Mouse (Mus musculus): Measurements from ENCODE around the gene Sult1a1. TPM values are rescaled to one million over a fixed set of nuclear protein-coding genes. Genes with fewer than 3 reads are reported as not detected.
A peak's percentile ranks its signal among the peaks of the same experiment; 100 is the strongest.

Gene Sult1a1
- polyA plus RNA-seq, 1 experiment from 2014 or later, result 58.4 TPM

- ATAC-seq, result no peak
- WGBS, result 74% methylated on average over 3 of the region's 3 CpGs
- no peak for TF ChIP-seq CTCF (IDR thresholded peaks at IDR 0.05)
- TF ChIP-seq EP300 (IDR thresholded peaks at IDR 0.05), result no peak
- Histone ChIP-seq H3K4me1 (ENCODE audit: insufficient read depth, low read depth, low read length) (no peaks in the 10 kb centered on the region), H3K36me3 (ENCODE audit: insufficient read depth, low read length) (no peaks in the 10 kb centered on the region), H3K9ac (replicated peaks; ENCODE audit: low read depth) (no peak overlapping the region), H3K4me2 (replicated peaks; ENCODE audit: low read depth, low read length) (no peak overlapping the region), H3K27ac (ENCODE audit: low read length) (no peak overlapping the region), H3K9me3 (ENCODE audit: low read length) (no peaks in the 10 kb centered on the region), H3K4me3 (ENCODE audit: low read depth, low read length) (no peak overlapping the region), H3K27me3 (replicated peaks; ENCODE audit: insufficient read depth, low read length) (no peaks in the 10 kb centered on the region)
- DNase-seq (ENCODE audit: low spot score), result no peak
These were observed 35.7 kb upstream of the Sult1a1 start for GRCm38 (mm10) chr7:126711910-126712309.

DNA sequence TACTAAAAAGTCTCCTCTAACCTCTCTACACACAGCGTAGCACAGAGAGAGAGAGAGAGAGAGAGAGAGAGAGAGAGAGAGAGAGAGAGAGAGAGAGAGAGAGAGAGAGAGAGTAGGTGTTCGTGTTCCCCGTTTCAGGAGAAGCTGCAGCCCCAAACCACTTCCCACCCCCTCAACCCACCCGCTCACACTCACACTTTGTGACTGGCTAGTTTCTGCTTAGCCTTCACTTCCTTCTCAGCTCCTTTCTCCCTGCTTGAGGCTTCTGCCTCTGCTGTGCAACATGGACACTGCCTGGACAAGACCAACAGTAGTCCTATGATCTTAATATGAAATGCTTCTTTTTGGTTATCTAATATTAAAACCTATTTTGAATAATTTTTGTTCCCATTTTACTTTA, 34.0 kb upstream of the Sult1a1 start:
- Histone ChIP-seq H3K9ac (replicated peaks; ENCODE audit: low read depth) (no peak overlapping the region), H3K4me2 (replicated peaks; ENCODE audit: low read depth, low read length) (no peak overlapping the region), H3K4me1 (ENCODE audit: insufficient read depth, low read depth, low read length) (no peaks in the 10 kb centered on the region; the same call in 1 of the 2 replicates), H3K27me3 (replicated peaks; ENCODE audit: insufficient read depth, low read length) (no peaks in the 10 kb centered on the region), H3K9me3 (ENCODE audit: low read length) (no peaks in the 10 kb centered on the region), H3K4me3 (ENCODE audit: low read depth, low read length) (no peak overlapping the region), H3K36me3 (ENCODE audit: insufficient read depth, low read length) (no peaks in the 10 kb centered on the region), H3K27ac (ENCODE audit: low read length) (no peak overlapping the region)
- ATAC-seq (no peak), DNase-seq (ENCODE audit: low spot score) (no peak)
- WGBS, result 60% methylated on average over 4 of the region's 4 CpGs
- TF ChIP-seq CTCF (IDR thresholded peaks at IDR 0.05) (no peak), EP300 (IDR thresholded peaks at IDR 0.05) (no peak)

DNA sequence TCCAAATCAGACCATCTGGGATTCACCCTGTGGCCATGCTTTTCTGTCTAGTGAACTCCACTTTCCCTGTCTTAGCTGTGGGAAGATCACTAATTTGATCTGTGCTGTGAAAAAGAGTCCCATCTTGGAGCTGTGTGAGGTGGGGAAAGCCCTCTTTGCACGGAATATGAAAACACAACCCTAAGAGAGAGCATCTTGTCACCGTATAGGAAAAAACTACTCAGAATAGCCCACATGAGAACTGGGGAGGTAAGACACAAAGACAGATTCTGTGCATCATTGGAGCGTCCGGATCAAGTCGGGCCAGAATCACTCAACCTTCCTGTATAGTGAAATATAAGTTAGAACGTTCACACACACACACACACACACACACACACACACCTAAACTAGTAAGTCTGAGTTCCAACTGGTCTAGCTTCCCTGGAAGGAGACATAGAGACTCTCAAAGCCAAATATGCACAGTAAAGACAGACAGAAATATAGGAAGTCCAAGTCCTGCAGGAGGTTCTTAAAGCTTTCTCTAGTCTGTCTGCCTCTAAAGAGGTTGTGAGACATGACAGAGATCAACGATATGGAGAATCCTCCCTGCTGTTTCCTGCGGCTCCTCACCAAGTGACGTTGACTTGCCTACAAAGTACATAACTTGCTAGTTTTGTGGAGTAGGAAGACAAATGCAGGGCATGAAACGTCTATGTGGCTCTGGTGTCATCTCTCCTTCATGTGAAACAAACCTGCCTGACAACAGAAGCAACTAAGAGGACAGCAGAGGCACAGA, 32.1 kb upstream of the Sult1a1 start:
- Histone ChIP-seq H3K27me3 (replicated peaks; ENCODE audit: insufficient read depth, low read length) (0 out of 2 replicates have a peak, but pooled peaks cover 10% of the 10 kb centered on the region), H3K9me3 (ENCODE audit: low read length) (no peaks in the 10 kb centered on the region), H3K4me1 (ENCODE audit: insufficient read depth, low read depth, low read length) (peaks cover 4% of the 10 kb centered on the region), H3K27ac (ENCODE audit: low read length) (no peak overlapping the region), H3K4me2 (replicated peaks; ENCODE audit: low read depth, low read length) (no peak overlapping the region), H3K9ac (replicated peaks; ENCODE audit: low read depth) (no peak overlapping the region), H3K4me3 (ENCODE audit: low read depth, low read length) (no peak overlapping the region), H3K36me3 (ENCODE audit: insufficient read depth, low read length) (no peaks in the 10 kb centered on the region)
- WGBS, result 76% methylated on average over 10 of the region's 10 CpGs
- TF ChIP-seq CTCF (IDR thresholded peaks at IDR 0.05), result no peak
- DNase-seq (ENCODE audit: low spot score) (no peak), ATAC-seq (no peak)

- H3K36me3 ChIP-seq (ENCODE audit: insufficient read depth, low read length), result no peaks in the 10 kb centered on the region
- H3K4me2 ChIP-seq (replicated peaks; ENCODE audit: low read depth, low read length), result no peak within 1 kb of the TSS
- H3K27me3 ChIP-seq (replicated peaks; ENCODE audit: insufficient read depth, low read length), result 0 out of 2 replicates have a peak, but pooled peaks cover 12% of the 10 kb centered on the region
- no peak within 1 kb of the TSS for H3K9ac ChIP-seq (replicated peaks; ENCODE audit: low read depth)
- no peak for TF ChIP-seq EP300 (IDR thresholded peaks at IDR 0.05)
- TF ChIP-seq CTCF (IDR thresholded peaks at IDR 0.05), result no peak
- WGBS, result 75% methylated on average over 19 of the region's 19 CpGs
- H3K9me3 ChIP-seq (ENCODE audit: low read length), result no peaks in the 10 kb centered on the region
- ATAC-seq (no peak), DNase-seq (ENCODE audit: low spot score) (no peak)
- no peak within 1 kb of the TSS for H3K4me3 ChIP-seq (ENCODE audit: low read depth, low read length)
- H3K4me1 ChIP-seq (ENCODE audit: insufficient read depth, low read depth, low read length), result peaks cover 4% of the 10 kb centered on the region
- H3K27ac ChIP-seq (ENCODE audit: low read length), result no peak within 1 kb of the TSS
These were observed 31.4 kb upstream of the Sult1a1 start, which contains the start of gene Coro1a for GRCm38 (mm10) chr7:126707442-126708174. Gene Coro1a, minus strand, starts transcription at chr7:126707787.

GRCm38 (mm10) chr7:126704121-126704980, 28.1 kb upstream of the Sult1a1 start:
- H3K27ac ChIP-seq (ENCODE audit: low read length), result no peak overlapping the region
- 0 out of 2 replicates have a peak overlapping the region, but pooled peaks have one; percentile 8 for H3K9ac ChIP-seq (replicated peaks; ENCODE audit: low read depth)
- H3K4me3 ChIP-seq (ENCODE audit: low read depth, low read length), result peak overlapping the region; percentile 28
- peak overlapping the region; percentile 54 for H3K4me2 ChIP-seq (replicated peaks; ENCODE audit: low read depth, low read length)
- no peaks in the 10 kb centered on the region for H3K36me3 ChIP-seq (ENCODE audit: insufficient read depth, low read length)
- ATAC-seq (peak; percentile 79), DNase-seq (ENCODE audit: low spot score) (peak; percentile 71)
- H3K27me3 ChIP-seq (replicated peaks; ENCODE audit: insufficient read depth, low read length), result 0 out of 2 replicates have a peak, but pooled peaks cover 12% of the 10 kb centered on the region
- no peak for TF ChIP-seq EP300 (IDR thresholded peaks at IDR 0.05)
- 0 out of 2 replicates have a peak, but pooled peaks have one; percentile 25 for TF ChIP-seq CTCF (IDR thresholded peaks at IDR 0.05)
- H3K4me1 ChIP-seq (ENCODE audit: insufficient read depth, low read depth, low read length), result peaks cover 4% of the 10 kb centered on the region
- H3K9me3 ChIP-seq (ENCODE audit: low read length), result no peaks in the 10 kb centered on the region
- WGBS, result 5% methylated on average over 38 of the region's 39 CpGs

Data from lung, postnatal 0 days (tissue).